Mouse (Mus musculus) neutrophil, adult 5-6 weeks (primary cell): Measurements from ENCODE around the gene Klf17. TPM values are rescaled to one million over a fixed set of nuclear protein-coding genes. Genes with fewer than 3 reads are reported as not detected.

Source experiments
- total RNA-seq: library from RNA; stranded (forward); fragments of 200-1000 nt; gene quantifications from 2 replicates; pipeline ENCODE4 v1.2.3, GENCODE M21; 2017

The Klf17 gene
- total RNA-seq, 1 experiment from 2014 or later: not detected

Other genes starting within 250 kb of the Klf17 start
- 19.3 and 27.0 TPM in 2 replicates for gene Eri3, start 215.3 kb downstream of the Klf17 start, total RNA-seq
- gene Dmap1, start 83.4 kb downstream of the Klf17 start, total RNA-seq: 12.7 and 21.6 TPM in 2 replicates
- not detected in 2 replicates for gene Gm12845, start 41.2 kb downstream of the Klf17 start, total RNA-seq
- not detected in 2 replicates for gene Slc6a9, start 68.9 kb upstream of the Klf17 start, total RNA-seq
- not detected in 2 replicates for gene Ccdc24, start 106.9 kb upstream of the Klf17 start, total RNA-seq
- 0.61 TPM in 1 of 2 replicates, not detected in the other for gene B4galt2, start 117.8 kb upstream of the Klf17 start, total RNA-seq
- 136 and 175 TPM in 2 replicates for gene Atp6v0b, start 121.7 kb upstream of the Klf17 start, total RNA-seq
- gene Dph2, start 126.4 kb upstream of the Klf17 start, total RNA-seq: 10.6 and 11.8 TPM in 2 replicates
- gene Ipo13, start 149.4 kb upstream of the Klf17 start, total RNA-seq: 15.5 and 15.9 TPM in 2 replicates
- not detected in 2 replicates for gene Artn, start 164.1 kb upstream of the Klf17 start, total RNA-seq